Mouse (Mus musculus): ENCODE results near the gene Slc13a4. TPM values are rescaled to one million over a fixed set of nuclear protein-coding genes. Genes with fewer than 3 reads are reported as not detected.

Gene Slc13a4
- polyA plus RNA-seq, 1 experiment from 2014 or later: 0.07 TPM

- no peak overlapping the region for H3K9ac ChIP-seq
- ATAC-seq (ENCODE audit: insufficient read depth): no peak
- 60% methylated on average over 4 of the region's 4 CpGs for WGBS (ENCODE audit: insufficient replicate concordance)
Observed at GRCm38 (mm10) chr6:35334278-35334677, 26.3 kb upstream of the Slc13a4 start.

GRCm38 (mm10) chr6:35333632-35334031 lies 25.7 kb upstream of the Slc13a4 start:
- H3K27me3 ChIP-seq: no peaks in the 10 kb centered on the region
- H3K9ac ChIP-seq: no peak overlapping the region
- no peaks in the 10 kb centered on the region for H3K9me3 ChIP-seq (replicated peaks)
- WGBS (ENCODE audit: insufficient replicate concordance): 34% methylated on average over 3 of the region's 3 CpGs
- H3K27ac ChIP-seq (replicated peaks): no peak overlapping the region
- no peak overlapping the region for H3K4me2 ChIP-seq
- peaks cover 2% of the 10 kb centered on the region; the same call in 1 of the 2 replicates for H3K4me1 ChIP-seq (replicated peaks)
- H3K36me3 ChIP-seq (replicated peaks): no peaks in the 10 kb centered on the region
- H3K4me3 ChIP-seq (replicated peaks): no peak overlapping the region
- ATAC-seq (ENCODE audit: insufficient read depth): no peak

More at GRCm38 (mm10) chr6:35334278-35334677, 26.3 kb upstream of the Slc13a4 start:
- Histone ChIP-seq H3K27me3 (no peaks in the 10 kb centered on the region), H3K4me3 (replicated peaks) (no peak overlapping the region), H3K4me2 (no peak overlapping the region), H3K9me3 (replicated peaks) (no peaks in the 10 kb centered on the region), H3K36me3 (replicated peaks) (no peaks in the 10 kb centered on the region), H3K27ac (replicated peaks) (no peak overlapping the region), H3K4me1 (replicated peaks) (peaks cover 2% of the 10 kb centered on the region; the same call in 1 of the 2 replicates)

DNA sequence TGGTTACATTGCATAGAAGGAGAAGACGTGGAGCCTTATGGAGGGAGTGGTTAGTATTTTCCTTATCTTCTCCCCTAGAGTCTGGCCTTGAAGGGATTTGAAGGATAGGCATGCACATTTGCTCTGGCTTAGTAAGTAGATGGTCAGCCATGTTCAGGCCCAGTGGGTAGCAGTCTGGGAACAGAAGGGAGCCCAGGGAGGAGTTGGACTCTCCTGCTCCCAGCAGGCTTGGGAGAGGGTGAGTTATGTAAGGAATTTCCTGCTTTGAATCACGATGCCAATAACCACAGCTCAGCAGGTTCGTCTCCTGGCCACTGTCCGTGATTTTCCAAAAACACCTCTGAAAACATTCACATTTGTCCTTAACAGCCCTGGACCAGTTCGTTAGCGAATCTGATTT lies 22.9 kb upstream of the Slc13a4 start:
- H3K4me1 ChIP-seq (replicated peaks): peaks cover 2% of the 10 kb centered on the region; the same call in 1 of the 2 replicates
- no peak overlapping the region for H3K9ac ChIP-seq
- WGBS (ENCODE audit: insufficient replicate concordance): 45% methylated on average over 6 of the region's 6 CpGs
- H3K9me3 ChIP-seq (replicated peaks): no peaks in the 10 kb centered on the region
- ATAC-seq (ENCODE audit: insufficient read depth): no peak
- H3K4me3 ChIP-seq (replicated peaks): no peak overlapping the region
- no peaks in the 10 kb centered on the region for H3K27me3 ChIP-seq
- no peak overlapping the region for H3K4me2 ChIP-seq
- no peaks in the 10 kb centered on the region for H3K36me3 ChIP-seq (replicated peaks)
- H3K27ac ChIP-seq (replicated peaks): no peak overlapping the region

DNA sequence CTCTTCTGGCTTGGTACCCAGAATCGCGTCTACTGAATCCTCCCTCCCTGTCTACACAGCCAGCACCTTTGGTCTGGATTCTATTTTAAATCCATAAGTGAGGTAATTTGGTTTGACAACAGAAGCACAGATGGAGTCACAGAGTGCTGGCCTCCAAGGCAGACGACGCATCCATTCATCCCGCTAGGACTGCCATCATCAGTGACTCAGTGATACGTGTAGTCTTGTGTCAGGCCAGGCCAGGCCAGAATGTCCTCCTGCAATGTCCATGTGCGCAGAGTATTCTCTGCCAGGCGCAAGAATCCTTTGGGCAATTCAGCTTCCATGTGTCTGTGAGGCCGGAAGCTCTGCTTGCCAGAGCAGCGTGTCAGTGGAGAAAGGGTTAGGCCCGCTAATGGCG lies 22.0 kb upstream of the Slc13a4 start:
- no peaks in the 10 kb centered on the region for H3K36me3 ChIP-seq (replicated peaks)
- no peak overlapping the region for H3K27ac ChIP-seq (replicated peaks)
- 86% methylated on average over 12 of the region's 12 CpGs for WGBS (ENCODE audit: insufficient replicate concordance)
- no peak overlapping the region for H3K9ac ChIP-seq
- no peaks in the 10 kb centered on the region for H3K9me3 ChIP-seq (replicated peaks)
- no peaks in the 10 kb centered on the region for H3K27me3 ChIP-seq
- no peak for ATAC-seq (ENCODE audit: insufficient read depth)
- peaks cover 2% of the 10 kb centered on the region; the same call in 1 of the 2 replicates for H3K4me1 ChIP-seq (replicated peaks)
- H3K4me2 ChIP-seq: no peak overlapping the region
- H3K4me3 ChIP-seq (replicated peaks): no peak overlapping the region

GRCm38 (mm10) chr6:35326111-35326515 lies 18.2 kb upstream of the Slc13a4 start, which contains the start of gene Fam180a:
Gene Fam180a, minus strand, starts transcription at chr6:35326141.
- no peak within 1 kb of the TSS for H3K27ac ChIP-seq (replicated peaks)
- ATAC-seq (ENCODE audit: insufficient read depth): no peak
- H3K4me3 ChIP-seq (replicated peaks): no peak within 1 kb of the TSS
- peaks cover 5% of the 10 kb centered on the region; the same call in 1 of the 2 replicates for H3K4me1 ChIP-seq (replicated peaks)
- 54% methylated on average over 9 of the region's 9 CpGs for WGBS (ENCODE audit: insufficient replicate concordance)
- H3K9me3 ChIP-seq (replicated peaks): no peaks in the 10 kb centered on the region
- no peaks in the 10 kb centered on the region for H3K27me3 ChIP-seq
- H3K36me3 ChIP-seq (replicated peaks): no peaks in the 10 kb centered on the region
- no peak within 1 kb of the TSS for H3K4me2 ChIP-seq
- H3K9ac ChIP-seq: no peak within 1 kb of the TSS

DNA sequence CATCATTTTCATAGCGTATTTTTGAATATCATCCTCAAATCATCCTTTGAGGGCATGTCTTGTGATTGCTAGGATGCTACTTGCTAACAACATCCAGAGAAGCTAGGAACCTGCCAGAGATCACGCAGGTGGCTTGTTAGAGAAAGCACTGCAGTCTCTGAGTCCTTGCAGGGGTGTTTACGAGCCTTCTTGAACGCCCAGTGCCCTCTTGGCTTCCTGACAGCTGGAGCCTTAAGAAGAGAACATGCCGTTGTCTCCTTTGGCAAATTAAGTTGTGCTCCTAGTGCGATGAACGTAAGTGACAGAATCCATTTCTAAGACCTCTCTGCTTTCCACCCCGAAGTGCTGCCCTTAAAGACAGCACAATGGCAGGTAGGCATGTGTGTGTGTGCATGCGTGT lies 16.4 kb upstream of the Slc13a4 start:
- 65% methylated on average over 9 of the region's 9 CpGs for WGBS (ENCODE audit: insufficient replicate concordance)
- Histone ChIP-seq H3K4me1 (replicated peaks) (peaks cover 12% of the 10 kb centered on the region; the same call in 1 of the 2 replicates), H3K27ac (replicated peaks) (no peak overlapping the region), H3K9ac (no peak overlapping the region), H3K9me3 (replicated peaks) (no peaks in the 10 kb centered on the region), H3K4me2 (no peak overlapping the region), H3K4me3 (replicated peaks) (no peak overlapping the region), H3K27me3 (no peaks in the 10 kb centered on the region), H3K36me3 (replicated peaks) (no peaks in the 10 kb centered on the region)
- ATAC-seq (ENCODE audit: insufficient read depth): no peak

DNA sequence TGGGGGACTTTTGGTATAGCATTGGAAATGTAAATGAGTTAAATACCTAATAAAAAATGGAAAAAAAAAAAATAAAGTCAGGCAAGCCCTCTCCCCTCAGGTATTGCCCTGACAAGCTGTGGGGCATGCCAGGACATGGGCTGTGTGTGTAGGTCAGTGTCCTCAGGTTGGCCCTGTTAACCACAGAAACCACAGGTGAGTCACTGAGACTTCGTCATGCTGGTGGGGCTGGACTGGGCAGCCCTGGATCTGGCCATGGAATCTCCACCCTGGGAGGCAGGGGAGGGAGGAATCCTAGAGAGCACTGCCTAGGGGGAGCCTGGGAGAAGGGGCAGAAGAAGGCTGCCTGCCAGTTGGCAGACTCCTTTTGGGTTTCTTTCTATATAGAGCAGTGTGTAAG lies 15.1 kb upstream of the Slc13a4 start:
- H3K27ac ChIP-seq (replicated peaks): no peak overlapping the region
- no peak for ATAC-seq (ENCODE audit: insufficient read depth)
- H3K9me3 ChIP-seq (replicated peaks): no peaks in the 10 kb centered on the region
- no peaks in the 10 kb centered on the region for H3K27me3 ChIP-seq
- H3K4me1 ChIP-seq (replicated peaks): peaks cover 12% of the 10 kb centered on the region; the same call in 1 of the 2 replicates
- no peak overlapping the region for H3K4me2 ChIP-seq
- H3K36me3 ChIP-seq (replicated peaks): no peaks in the 10 kb centered on the region
- H3K4me3 ChIP-seq (replicated peaks): no peak overlapping the region
- H3K9ac ChIP-seq: no peak overlapping the region
- 29% methylated on average over 1 of the region's 1 CpGs for WGBS (ENCODE audit: insufficient replicate concordance)

DNA sequence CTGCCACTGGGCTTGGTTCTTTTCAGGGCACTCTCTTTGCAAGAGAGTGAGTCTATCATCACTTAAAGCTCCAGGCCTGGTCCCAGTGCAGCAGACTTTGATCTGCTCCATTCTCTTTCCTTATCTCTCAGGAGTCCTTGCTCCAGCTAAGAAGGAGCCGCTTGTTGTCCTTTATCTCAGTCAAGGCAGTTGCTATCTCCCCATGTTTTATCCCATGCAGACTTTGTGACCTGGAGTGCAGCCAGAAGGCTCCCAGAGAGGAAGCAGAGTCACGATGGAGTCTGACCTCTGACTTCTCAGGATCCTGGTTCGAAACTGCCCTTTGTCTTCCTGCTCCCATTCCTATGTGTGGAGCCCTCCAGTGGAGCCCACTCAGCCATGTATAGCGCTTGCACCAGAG lies 13.2 kb upstream of the Slc13a4 start:
- ATAC-seq (ENCODE audit: insufficient read depth): peak; percentile 52
- H3K36me3 ChIP-seq (replicated peaks): no peaks in the 10 kb centered on the region
- no peak overlapping the region for H3K9ac ChIP-seq
- 38% methylated on average over 4 of the region's 4 CpGs for WGBS (ENCODE audit: insufficient replicate concordance)
- peaks cover 12% of the 10 kb centered on the region; the same call in 1 of the 2 replicates for H3K4me1 ChIP-seq (replicated peaks)
- no peaks in the 10 kb centered on the region for H3K27me3 ChIP-seq
- H3K4me3 ChIP-seq (replicated peaks): no peak overlapping the region
- H3K9me3 ChIP-seq (replicated peaks): no peaks in the 10 kb centered on the region
- no peak overlapping the region for H3K27ac ChIP-seq (replicated peaks)
- H3K4me2 ChIP-seq: no peak overlapping the region

- ATAC-seq (ENCODE audit: insufficient read depth): no peak
- H3K4me3 ChIP-seq (replicated peaks): no peak overlapping the region
- WGBS (ENCODE audit: insufficient replicate concordance): 56% methylated on average over 6 of the region's 6 CpGs
- no peaks in the 10 kb centered on the region for H3K27me3 ChIP-seq
- H3K27ac ChIP-seq (replicated peaks): no peak overlapping the region
- H3K4me1 ChIP-seq (replicated peaks): peaks cover 12% of the 10 kb centered on the region; the same call in 1 of the 2 replicates
- no peaks in the 10 kb centered on the region for H3K36me3 ChIP-seq (replicated peaks)
- no peaks in the 10 kb centered on the region for H3K9me3 ChIP-seq (replicated peaks)
- H3K9ac ChIP-seq: no peak overlapping the region
- H3K4me2 ChIP-seq: no peak overlapping the region
Observed at GRCm38 (mm10) chr6:35319850-35320249, 11.9 kb upstream of the Slc13a4 start.

DNA sequence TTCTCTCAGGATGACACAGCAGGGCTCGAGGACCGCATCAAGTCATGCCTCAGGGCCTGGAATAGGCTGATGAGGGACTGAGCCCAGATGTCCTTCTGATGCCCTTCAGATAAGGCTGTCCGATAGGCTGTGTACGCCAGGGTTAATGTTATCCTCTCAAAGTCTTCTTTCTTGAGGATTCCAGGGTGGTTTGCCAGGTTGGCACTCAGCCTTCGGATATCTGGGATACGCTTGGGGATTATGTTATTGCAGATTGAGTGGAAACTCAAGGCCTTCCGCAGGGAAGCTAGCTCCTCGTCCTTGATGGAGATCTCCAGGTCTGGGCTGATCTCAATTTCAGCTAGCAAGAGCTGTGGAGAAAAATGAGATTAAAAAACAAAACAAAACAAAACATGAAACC lies 5.6 kb upstream of the Slc13a4 start:
- Histone ChIP-seq H3K27me3 (no peaks in the 10 kb centered on the region), H3K4me2 (no peak overlapping the region), H3K36me3 (replicated peaks) (no peaks in the 10 kb centered on the region), H3K9me3 (replicated peaks) (no peaks in the 10 kb centered on the region), H3K4me3 (replicated peaks) (no peak overlapping the region), H3K4me1 (replicated peaks) (no peaks in the 10 kb centered on the region), H3K9ac (no peak overlapping the region), H3K27ac (replicated peaks) (no peak overlapping the region)
- 72% methylated on average over 8 of the region's 8 CpGs for WGBS (ENCODE audit: insufficient replicate concordance)
- no peak for ATAC-seq (ENCODE audit: insufficient read depth)

- Histone ChIP-seq H3K4me3 (replicated peaks) (no peak overlapping the region), H3K27me3 (no peaks in the 10 kb centered on the region), H3K4me1 (replicated peaks) (no peaks in the 10 kb centered on the region), H3K9me3 (replicated peaks) (no peaks in the 10 kb centered on the region), H3K36me3 (replicated peaks) (no peaks in the 10 kb centered on the region), H3K9ac (no peak overlapping the region), H3K4me2 (no peak overlapping the region), H3K27ac (replicated peaks) (no peak overlapping the region)
- ATAC-seq (ENCODE audit: insufficient read depth): no peak
- 61% methylated on average over 7 of the region's 7 CpGs for WGBS (ENCODE audit: insufficient replicate concordance)
Observed at GRCm38 (mm10) chr6:35309406-35309805, 1.5 kb upstream of the Slc13a4 start.

GRCm38 (mm10) chr6:35307136-35307535 lies 795 bp downstream of the Slc13a4 start:
- 74% methylated on average over 13 of the region's 13 CpGs for WGBS (ENCODE audit: insufficient replicate concordance)
- no peak for ATAC-seq (ENCODE audit: insufficient read depth)

More at GRCm38 (mm10) chr6:35307136-35307535, 795 bp downstream of the Slc13a4 start:
- Histone ChIP-seq H3K4me2 (no peak overlapping the region), H3K27me3 (no peaks in the 10 kb centered on the region), H3K4me3 (replicated peaks) (no peak overlapping the region), H3K27ac (replicated peaks) (no peak overlapping the region), H3K36me3 (replicated peaks) (no peaks in the 10 kb centered on the region), H3K4me1 (replicated peaks) (peaks cover 4% of the 10 kb centered on the region; the same call in 1 of the 2 replicates), H3K9me3 (replicated peaks) (no peaks in the 10 kb centered on the region), H3K9ac (no peak overlapping the region)
